Mouse (Mus musculus): ENCODE data around the gene Slc22a15. TPM values are rescaled to one million over a fixed set of nuclear protein-coding genes. Genes with fewer than 3 reads are reported as not detected.

Gene Slc22a15
- polyA plus RNA-seq, 1 experiment from 2014 or later = 3.5 TPM

GRCm38 (mm10) chr3:101912041-101912440 is 12.2 kb downstream of the Slc22a15 start:
- H3K27ac ChIP-seq = no peak overlapping the region
- no peaks in the 10 kb centered on the region for H3K4me1 ChIP-seq
- H3K36me3 ChIP-seq = peaks cover 7% of the 10 kb centered on the region; the same call in 1 of the 2 replicates
- H3K9me3 ChIP-seq (replicated peaks) = no peaks in the 10 kb centered on the region
- H3K4me3 ChIP-seq = no peak overlapping the region
- no peak for DNase-seq (ENCODE audit: low spot score)
- H3K27me3 ChIP-seq (ENCODE audit: low read depth, poor library complexity, severe bottlenecking) = no peaks in the 10 kb centered on the region
- WGBS = 87% methylated on average over 6 of the region's 6 CpGs

- Histone ChIP-seq H3K4me1 (peaks cover 21% of the 10 kb centered on the region), H3K27ac (no peak overlapping the region), H3K4me3 (no peak overlapping the region), H3K27me3 (ENCODE audit: low read depth, poor library complexity, severe bottlenecking) (no peaks in the 10 kb centered on the region), H3K36me3 (no peaks in the 10 kb centered on the region), H3K9me3 (replicated peaks) (no peaks in the 10 kb centered on the region)
- 79% methylated on average over 2 of the region's 2 CpGs for WGBS
- DNase-seq (ENCODE audit: low spot score) = no peak
Measured at GRCm38 (mm10) chr3:101907049-101907448, 17.2 kb downstream of the Slc22a15 start.

DNA sequence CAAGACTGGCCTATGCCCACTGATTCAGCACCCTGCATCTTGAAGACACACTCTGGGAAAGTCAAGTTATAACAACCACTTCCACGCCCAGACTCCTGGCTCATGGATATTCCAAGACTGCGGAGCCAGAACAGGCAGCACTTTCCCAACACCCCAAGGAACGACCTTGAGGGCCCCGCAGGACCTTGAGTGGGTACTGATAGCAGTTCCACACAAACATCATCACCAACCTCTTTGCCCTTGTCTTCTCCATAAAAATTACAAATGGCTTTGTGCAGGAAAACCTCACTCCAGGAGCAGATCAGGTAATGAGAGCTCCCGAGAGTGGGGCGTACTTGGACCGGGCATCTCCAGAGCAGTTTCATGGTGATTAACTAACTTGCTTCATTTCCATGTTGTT is 19.5 kb downstream of the Slc22a15 start:
- Histone ChIP-seq H3K27me3 (ENCODE audit: low read depth, poor library complexity, severe bottlenecking) (no peaks in the 10 kb centered on the region), H3K27ac (no peak overlapping the region), H3K9me3 (replicated peaks) (no peaks in the 10 kb centered on the region), H3K4me1 (peaks cover 28% of the 10 kb centered on the region), H3K4me3 (no peak overlapping the region), H3K36me3 (no peaks in the 10 kb centered on the region)
- no peak for DNase-seq (ENCODE audit: low spot score)
- WGBS = 89% methylated on average over 7 of the region's 7 CpGs

DNA sequence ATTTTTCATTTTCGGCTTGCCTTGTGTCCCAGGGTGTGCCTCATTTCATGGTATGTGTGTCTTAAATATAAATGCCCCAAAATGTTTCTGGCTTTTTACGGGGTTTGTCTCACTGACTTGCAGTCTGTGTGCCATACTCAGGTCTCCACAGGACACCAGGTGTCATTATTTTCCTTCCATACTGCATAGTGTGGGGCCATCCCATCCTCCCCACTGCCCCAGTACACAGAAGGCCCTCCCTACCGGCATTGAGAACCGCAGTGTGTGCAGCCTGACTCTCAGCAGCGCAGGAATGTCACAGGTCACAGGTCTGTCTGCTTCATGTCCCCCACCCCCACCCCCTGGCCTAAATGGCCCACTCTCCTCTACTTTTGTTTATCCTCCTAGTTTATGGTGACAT is 21.2 kb downstream of the Slc22a15 start:
- H3K27ac ChIP-seq = no peak overlapping the region
- DNase-seq (ENCODE audit: low spot score) = no peak
- 55% methylated on average over 5 of the region's 5 CpGs for WGBS
- H3K4me3 ChIP-seq = no peak overlapping the region
- no peaks in the 10 kb centered on the region for H3K27me3 ChIP-seq (ENCODE audit: low read depth, poor library complexity, severe bottlenecking)
- H3K9me3 ChIP-seq (replicated peaks) = no peaks in the 10 kb centered on the region
- no peaks in the 10 kb centered on the region for H3K36me3 ChIP-seq
- H3K4me1 ChIP-seq = peaks cover 28% of the 10 kb centered on the region

- WGBS = 38% methylated on average over 7 of the region's 7 CpGs
- H3K4me1 ChIP-seq = peaks cover 28% of the 10 kb centered on the region
- DNase-seq (ENCODE audit: low spot score) = no peak
Measured at GRCm38 (mm10) chr3:101902344-101902743, 21.9 kb downstream of the Slc22a15 start.

GRCm38 (mm10) chr3:101897377-101897974 is 26.8 kb downstream of the Slc22a15 start:
- 93% methylated on average over 15 of the region's 15 CpGs for WGBS

More at GRCm38 (mm10) chr3:101902344-101902743, 21.9 kb downstream of the Slc22a15 start:
- Histone ChIP-seq H3K27ac (no peak overlapping the region), H3K36me3 (no peaks in the 10 kb centered on the region), H3K9me3 (replicated peaks) (no peaks in the 10 kb centered on the region), H3K27me3 (ENCODE audit: low read depth, poor library complexity, severe bottlenecking) (no peaks in the 10 kb centered on the region), H3K4me3 (no peak overlapping the region)

DNA sequence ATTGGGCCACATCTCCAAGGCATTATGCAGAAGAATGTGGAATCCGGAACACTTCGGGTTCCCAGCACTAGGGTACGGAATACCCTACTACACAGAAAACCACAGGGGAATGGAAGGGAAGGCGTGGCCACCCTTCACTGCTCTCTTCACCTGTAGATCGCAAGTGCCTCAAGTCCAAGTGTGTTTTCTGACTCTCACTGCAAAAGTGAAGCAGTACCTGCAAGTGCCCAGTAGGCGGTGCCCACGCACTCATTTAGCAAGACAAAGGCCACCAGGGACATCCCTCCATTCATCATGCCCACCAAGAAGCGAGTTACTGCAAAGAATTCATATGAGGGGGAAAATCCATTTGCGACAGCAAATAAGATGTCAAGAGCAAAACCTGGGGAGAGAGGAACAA is 27.4 kb downstream of the Slc22a15 start:
- H3K27me3 ChIP-seq (ENCODE audit: low read depth, poor library complexity, severe bottlenecking) = no peaks in the 10 kb centered on the region
- H3K36me3 ChIP-seq = no peaks in the 10 kb centered on the region
- no peak overlapping the region for H3K27ac ChIP-seq
- H3K9me3 ChIP-seq (replicated peaks) = no peaks in the 10 kb centered on the region
- WGBS = 22% methylated on average over 9 of the region's 9 CpGs
- no peak overlapping the region for H3K4me3 ChIP-seq
- peaks cover 6% of the 10 kb centered on the region for H3K4me1 ChIP-seq
- DNase-seq (ENCODE audit: low spot score) = peak; percentile 74

More at GRCm38 (mm10) chr3:101897377-101897974, 26.8 kb downstream of the Slc22a15 start:
- Histone ChIP-seq H3K9me3 (replicated peaks) (no peaks in the 10 kb centered on the region), H3K27me3 (ENCODE audit: low read depth, poor library complexity, severe bottlenecking) (no peaks in the 10 kb centered on the region), H3K4me1 (peaks cover 11% of the 10 kb centered on the region), H3K36me3 (no peaks in the 10 kb centered on the region), H3K27ac (no peak overlapping the region), H3K4me3 (no peak overlapping the region)
- DNase-seq (ENCODE audit: low spot score) = no peak

- Histone ChIP-seq H3K4me1 (no peaks in the 10 kb centered on the region), H3K27ac (no peak overlapping the region), H3K27me3 (ENCODE audit: low read depth, poor library complexity, severe bottlenecking) (no peaks in the 10 kb centered on the region), H3K36me3 (no peaks in the 10 kb centered on the region), H3K4me3 (no peak overlapping the region), H3K9me3 (replicated peaks) (no peaks in the 10 kb centered on the region)
- DNase-seq (ENCODE audit: low spot score) = no peak
- 86% methylated on average over 7 of the region's 7 CpGs for WGBS
Measured at GRCm38 (mm10) chr3:101895376-101895910, 28.8 kb downstream of the Slc22a15 start.

- WGBS = 73% methylated on average over 3 of the region's 3 CpGs
- no peak for DNase-seq (ENCODE audit: low spot score)
- no peak overlapping the region for H3K27ac ChIP-seq
Measured at GRCm38 (mm10) chr3:101885591-101885990, 38.7 kb downstream of the Slc22a15 start.

GRCm38 (mm10) chr3:101885041-101885440 is 39.2 kb downstream of the Slc22a15 start:
- DNase-seq (ENCODE audit: low spot score) = no peak
- 89% methylated on average over 4 of the region's 4 CpGs for WGBS
- Histone ChIP-seq H3K4me3 (no peak overlapping the region), H3K27me3 (ENCODE audit: low read depth, poor library complexity, severe bottlenecking) (no peaks in the 10 kb centered on the region), H3K27ac (no peak overlapping the region), H3K4me1 (peaks cover 4% of the 10 kb centered on the region), H3K9me3 (replicated peaks) (no peaks in the 10 kb centered on the region), H3K36me3 (no peaks in the 10 kb centered on the region)

More at GRCm38 (mm10) chr3:101885591-101885990, 38.7 kb downstream of the Slc22a15 start:
- no peaks in the 10 kb centered on the region for H3K36me3 ChIP-seq
- H3K4me3 ChIP-seq = no peak overlapping the region
- H3K9me3 ChIP-seq (replicated peaks) = no peaks in the 10 kb centered on the region
- peaks cover 4% of the 10 kb centered on the region for H3K4me1 ChIP-seq
- no peaks in the 10 kb centered on the region for H3K27me3 ChIP-seq (ENCODE audit: low read depth, poor library complexity, severe bottlenecking)

DNA sequence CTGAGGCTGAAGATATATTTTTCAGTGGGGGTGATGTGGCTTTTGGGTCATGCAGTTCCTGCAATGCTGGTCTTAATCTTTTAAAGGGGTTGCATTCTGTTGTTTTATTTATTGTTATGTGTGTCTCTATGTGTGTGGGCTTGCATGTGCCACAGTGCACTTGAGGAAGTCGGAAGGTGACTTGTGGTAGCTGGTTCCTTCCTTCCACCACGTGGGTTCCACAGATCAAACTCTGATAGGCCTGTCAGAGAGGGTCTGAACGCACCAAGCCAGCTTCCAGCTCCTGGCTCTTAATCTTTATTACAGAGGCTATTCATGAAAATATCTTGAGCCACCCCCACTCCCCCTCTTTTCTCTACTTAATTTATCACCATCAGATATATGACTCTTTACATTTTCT is 40.4 kb downstream of the Slc22a15 start:
- peaks cover 4% of the 10 kb centered on the region for H3K4me1 ChIP-seq
- H3K36me3 ChIP-seq = peaks cover 2% of the 10 kb centered on the region; the same call in 1 of the 2 replicates
- no peaks in the 10 kb centered on the region for H3K9me3 ChIP-seq (replicated peaks)
- H3K27ac ChIP-seq = no peak overlapping the region
- no peak for DNase-seq (ENCODE audit: low spot score)
- no peaks in the 10 kb centered on the region for H3K27me3 ChIP-seq (ENCODE audit: low read depth, poor library complexity, severe bottlenecking)
- H3K4me3 ChIP-seq = no peak overlapping the region
- WGBS = 66% methylated on average over 3 of the region's 3 CpGs

DNA sequence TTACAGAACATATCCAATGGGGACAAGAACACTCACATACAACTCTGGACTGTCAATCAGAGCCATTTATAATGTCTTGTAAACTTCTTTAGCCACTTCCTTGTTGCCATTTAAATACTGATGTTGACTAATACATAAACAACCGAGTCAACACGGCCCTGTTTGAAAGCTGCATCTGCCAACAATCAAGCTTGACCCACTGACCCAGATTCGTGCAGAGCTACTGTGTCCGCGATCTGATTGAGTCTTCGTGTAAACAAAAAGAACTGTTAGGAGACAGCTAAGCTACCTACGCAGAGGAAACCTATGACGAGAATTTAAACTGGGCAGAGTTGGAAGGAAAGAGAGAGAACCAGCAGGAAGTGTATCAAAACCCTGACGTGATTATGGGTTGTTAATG is 42.5 kb downstream of the Slc22a15 start:
- H3K27ac ChIP-seq = no peak overlapping the region
- WGBS = 49% methylated on average over 9 of the region's 9 CpGs
- H3K9me3 ChIP-seq (replicated peaks) = no peaks in the 10 kb centered on the region
- H3K36me3 ChIP-seq = peaks cover 4% of the 10 kb centered on the region; the same call in 1 of the 2 replicates
- H3K27me3 ChIP-seq (ENCODE audit: low read depth, poor library complexity, severe bottlenecking) = no peaks in the 10 kb centered on the region
- no peak overlapping the region for H3K4me3 ChIP-seq
- H3K4me1 ChIP-seq = peaks cover 7% of the 10 kb centered on the region
- DNase-seq (ENCODE audit: low spot score) = no peak

DNA sequence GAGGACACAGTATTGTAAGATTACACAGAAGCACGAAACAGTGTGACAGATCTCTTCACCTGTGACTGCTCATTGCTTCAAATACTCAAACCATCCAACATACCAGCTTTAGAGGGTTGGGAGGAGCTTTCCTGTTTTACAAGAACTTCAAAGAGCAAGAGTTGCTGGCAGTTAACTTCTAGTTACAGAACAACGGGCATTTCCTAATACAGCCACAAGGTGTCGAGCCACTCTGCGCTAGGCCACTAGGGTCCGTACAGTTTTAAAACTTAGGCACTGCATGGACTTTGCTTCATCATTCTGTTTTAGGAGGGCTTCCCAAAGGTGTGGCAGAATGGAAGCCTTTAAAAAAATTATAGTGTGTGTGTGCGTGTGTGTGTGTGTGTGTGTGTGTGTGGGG is 43.4 kb downstream of the Slc22a15 start:
- Histone ChIP-seq H3K36me3 (peaks cover 4% of the 10 kb centered on the region; the same call in 1 of the 2 replicates), H3K9me3 (replicated peaks) (no peaks in the 10 kb centered on the region), H3K27me3 (ENCODE audit: low read depth, poor library complexity, severe bottlenecking) (no peaks in the 10 kb centered on the region), H3K4me1 (peaks cover 14% of the 10 kb centered on the region), H3K4me3 (no peak overlapping the region), H3K27ac (no peak overlapping the region)
- WGBS = 73% methylated on average over 6 of the region's 6 CpGs
- no peak for DNase-seq (ENCODE audit: low spot score)

All from limb, embryonic 10.5 days (tissue).